Mouse (Mus musculus) telencephalon, adult 2 months (tissue): ENCODE results near the gene Crb2.

Source experiments
- DNase-seq: peaks from one replicate; pipeline ENCODE4 v3.0.0-alpha.2; 2011; ENCODE audit warnings: low read depth, low spot score

The Crb2 gene

GRCm38 (mm10) chr2:37776016-37776415, at the start of gene Crb2:
Gene Crb2, plus strand, starts transcription at chr2:37776249.
- no peak for DNase-seq

GRCm38 (mm10) chr2:37731241-37731801, 44.7 kb upstream of the Crb2 start:
- no peak for DNase-seq

- DNase-seq: no peak
These were observed 40.9 kb upstream of the Crb2 start for GRCm38 (mm10) chr2:37734979-37735806.

GRCm38 (mm10) chr2:37735807-37736188, 40.3 kb upstream of the Crb2 start:
- DNase-seq: no peak

- DNase-seq: peak; percentile 79
These were observed 34.1 kb upstream of the Crb2 start for GRCm38 (mm10) chr2:37741806-37742554.

GRCm38 (mm10) chr2:37744773-37745395, 31.2 kb upstream of the Crb2 start:
- no peak for DNase-seq

- no peak for DNase-seq
These were observed 29.6 kb upstream of the Crb2 start for GRCm38 (mm10) chr2:37746293-37747049.

- peak; percentile 49 for DNase-seq
These were observed 28.1 kb upstream of the Crb2 start for GRCm38 (mm10) chr2:37747909-37748308.

- no peak for DNase-seq
These were observed 27.5 kb upstream of the Crb2 start for GRCm38 (mm10) chr2:37748442-37749066.

- DNase-seq: no peak
These were observed 26.7 kb upstream of the Crb2 start for GRCm38 (mm10) chr2:37749323-37749722.

GRCm38 (mm10) chr2:37751114-37751513, 24.9 kb upstream of the Crb2 start:
- no peak for DNase-seq

- DNase-seq: no peak
These were observed 19.7 kb upstream of the Crb2 start for GRCm38 (mm10) chr2:37756220-37756930.

- DNase-seq: no peak
These were observed 19.0 kb upstream of the Crb2 start for GRCm38 (mm10) chr2:37757016-37757415.

- DNase-seq: no peak
These were observed 18.3 kb upstream of the Crb2 start for GRCm38 (mm10) chr2:37757784-37758183.

- DNase-seq: no peak
These were observed 17.6 kb upstream of the Crb2 start for GRCm38 (mm10) chr2:37758343-37759015.

- no peak for DNase-seq
These were observed 15.4 kb upstream of the Crb2 start for GRCm38 (mm10) chr2:37760633-37761032.

GRCm38 (mm10) chr2:37763638-37764037, 12.4 kb upstream of the Crb2 start:
- DNase-seq: no peak

GRCm38 (mm10) chr2:37764514-37764913, 11.5 kb upstream of the Crb2 start:
- DNase-seq: no peak

- peak; percentile 81 for DNase-seq
These were observed 11.0 kb upstream of the Crb2 start for GRCm38 (mm10) chr2:37765082-37765483.
